Mouse (Mus musculus): ENCODE data around the gene Lmod2.

Gene Lmod2

DNA sequence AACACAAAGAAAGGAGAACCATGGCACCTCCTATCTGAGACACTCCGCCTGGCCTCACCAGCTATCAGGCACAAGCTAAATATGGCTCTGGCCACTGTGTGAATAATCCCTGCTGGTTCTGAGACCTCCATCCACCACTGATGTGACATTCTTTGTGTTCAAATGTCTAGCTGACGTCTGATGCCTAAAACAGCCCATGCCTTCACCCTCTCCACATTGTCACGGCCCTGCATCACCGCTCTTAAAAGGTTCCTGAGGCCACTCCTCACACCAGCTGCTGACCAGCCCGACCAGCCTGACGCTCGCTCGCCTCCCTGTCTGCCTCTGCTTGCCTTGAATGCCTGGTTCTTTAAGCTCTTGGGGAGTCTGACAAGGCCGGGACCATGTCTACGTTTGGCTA lies at the start of gene Lmod2:
Gene Lmod2 (plus strand): TSS at position 263 of the 400 bp plus-strand sequence.
- DNase-seq, result no peak

DNA sequence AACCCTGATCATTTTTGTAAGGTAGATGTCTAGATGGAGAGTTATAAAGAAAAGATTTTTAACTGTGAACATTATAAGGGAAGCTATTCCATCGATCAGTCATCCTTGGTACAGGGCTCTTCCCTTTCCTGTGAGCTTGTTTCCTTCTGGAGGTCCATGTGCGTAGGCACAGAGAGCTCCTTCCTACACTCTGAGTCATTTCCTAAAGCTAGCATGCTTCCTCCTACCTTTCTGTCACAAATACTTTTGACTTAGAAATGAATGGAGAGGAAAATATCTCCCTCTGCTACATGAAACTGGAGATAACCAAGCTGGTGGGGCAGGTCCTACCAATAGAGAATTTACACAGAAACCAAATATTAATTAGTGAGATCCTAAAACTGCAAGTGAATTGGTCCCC lies 47.8 kb upstream of the Lmod2 start:
- DNase-seq, result peak; percentile 48

DNA sequence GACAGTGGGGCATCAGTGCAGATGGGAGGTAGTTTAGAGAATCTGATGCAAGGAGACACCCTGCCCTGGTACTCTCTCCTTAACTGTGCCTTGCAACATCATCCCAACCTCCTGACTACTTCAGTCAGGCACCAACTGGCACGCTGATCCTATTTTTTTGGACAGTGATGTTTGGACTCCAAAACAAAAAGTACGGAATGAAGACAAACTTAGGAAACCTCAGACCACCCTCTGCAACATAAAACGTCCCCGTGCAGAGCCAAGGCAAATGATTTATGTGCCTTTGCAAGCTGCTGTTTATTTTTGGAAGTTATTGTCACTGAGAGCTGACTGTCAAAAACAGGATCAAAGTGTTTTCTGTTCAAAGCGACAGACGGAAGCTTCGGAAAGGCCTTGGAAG lies 45.5 kb upstream of the Lmod2 start:
- DNase-seq, result no peak

DNA sequence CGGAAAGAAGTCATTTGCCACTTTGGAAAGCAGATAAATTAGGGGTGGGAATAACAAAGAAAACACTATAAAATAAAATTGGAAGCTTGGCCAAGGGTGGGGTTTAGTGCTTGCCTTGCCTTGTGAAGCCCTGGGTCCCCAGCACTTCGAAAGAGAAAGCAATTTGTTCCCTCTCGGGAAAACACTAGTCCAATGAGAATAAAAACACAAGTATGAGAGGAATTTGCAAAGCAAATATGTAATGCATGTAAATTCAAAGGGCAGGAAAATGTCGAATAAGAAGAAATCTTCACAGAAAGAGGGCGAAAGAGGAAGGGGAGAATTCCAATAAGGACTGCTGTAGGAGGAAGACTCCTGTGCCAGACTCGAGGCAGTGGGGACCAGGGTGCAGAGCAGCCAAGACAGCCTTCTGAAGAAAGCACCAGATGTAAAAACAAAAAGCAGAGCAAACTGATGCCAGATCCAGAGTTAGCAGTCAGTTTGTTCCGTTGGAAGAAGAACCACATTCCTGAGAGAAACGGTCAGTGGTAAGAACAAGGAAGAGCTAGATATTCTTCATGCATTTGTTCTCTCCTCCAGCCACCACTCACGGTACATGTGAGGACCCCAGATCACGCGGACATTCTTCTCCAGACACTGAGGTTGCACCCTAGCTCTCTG lies 43.0 kb upstream of the Lmod2 start:
- no peak for DNase-seq

DNA sequence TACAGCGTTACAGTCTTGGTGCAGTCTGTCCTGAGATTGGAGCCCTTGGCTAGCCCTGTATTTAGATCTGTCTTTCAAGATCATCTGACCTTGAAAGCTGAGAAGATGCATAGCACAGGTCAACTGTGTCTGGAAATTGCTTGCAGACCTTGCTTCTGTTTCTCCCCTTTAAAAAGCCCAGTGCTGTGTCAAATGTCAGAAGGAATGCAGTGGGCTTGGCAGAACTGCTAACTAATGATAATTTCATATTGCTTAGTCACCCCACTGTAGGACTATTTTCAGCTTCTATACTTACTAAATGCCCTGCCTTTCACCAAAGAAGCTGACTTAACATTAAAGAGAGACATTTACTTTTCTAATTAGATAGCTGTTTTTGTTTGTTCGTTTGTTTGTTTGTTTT lies 42.1 kb upstream of the Lmod2 start:
- DNase-seq, result no peak

DNA sequence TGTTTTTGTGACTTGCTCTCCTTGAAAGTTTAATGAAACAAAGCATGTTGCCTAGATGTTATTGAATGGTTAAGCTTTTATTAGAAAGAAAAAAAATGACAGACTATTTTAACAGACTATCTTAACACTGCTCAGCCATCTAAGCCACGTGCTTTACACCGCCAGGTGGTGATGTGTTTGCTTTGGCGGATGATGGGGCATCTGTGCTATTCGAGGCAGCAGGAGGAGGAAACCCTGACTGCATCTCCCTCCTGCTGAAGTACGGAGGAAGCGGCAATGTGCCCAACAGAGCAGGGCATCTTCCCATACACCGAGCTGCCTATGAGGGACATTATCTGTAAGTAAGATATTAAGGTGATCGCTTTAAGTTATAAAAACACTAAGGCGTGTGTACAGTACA lies 33.5 kb upstream of the Lmod2 start:
- peak; percentile 31 for DNase-seq

DNA sequence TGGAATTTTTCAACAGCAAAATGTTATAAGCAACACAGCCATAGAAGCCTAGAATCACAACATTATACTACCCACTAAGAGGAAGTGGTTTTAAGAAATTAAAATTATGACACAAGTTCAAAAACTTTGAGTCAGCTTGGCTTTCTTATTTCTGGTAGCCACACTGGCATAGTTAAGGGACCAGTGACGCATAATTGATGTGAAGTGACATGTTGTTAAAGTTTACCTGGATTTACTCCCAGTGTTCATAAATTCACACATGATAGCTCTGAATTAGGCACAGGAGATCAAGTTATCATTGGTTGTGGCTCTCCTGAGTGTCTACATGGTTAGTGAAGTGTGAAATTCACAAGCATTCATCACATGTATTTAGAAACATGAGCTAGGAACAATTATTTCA lies 32.7 kb upstream of the Lmod2 start:
- no peak for DNase-seq

DNA sequence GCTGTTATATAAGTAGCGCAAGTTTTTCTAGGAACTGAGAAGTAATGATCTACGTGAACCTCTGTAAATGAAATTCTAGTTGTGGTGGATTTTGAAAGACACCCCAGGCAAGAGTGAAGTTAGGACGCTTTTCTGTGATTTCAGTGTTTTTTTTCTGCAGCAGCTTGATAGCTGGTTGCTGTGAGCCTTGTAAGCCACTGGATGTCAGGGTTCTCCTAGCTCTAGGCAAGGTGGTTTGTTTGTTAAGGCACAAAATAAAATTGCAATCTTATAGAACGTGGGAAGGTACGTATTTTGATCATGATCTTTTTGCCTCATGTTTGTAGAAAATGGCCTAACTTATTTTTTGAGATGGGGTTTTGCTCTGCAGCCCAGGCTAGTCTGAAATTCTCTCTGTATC lies 28.6 kb upstream of the Lmod2 start:
- no peak for DNase-seq

DNA sequence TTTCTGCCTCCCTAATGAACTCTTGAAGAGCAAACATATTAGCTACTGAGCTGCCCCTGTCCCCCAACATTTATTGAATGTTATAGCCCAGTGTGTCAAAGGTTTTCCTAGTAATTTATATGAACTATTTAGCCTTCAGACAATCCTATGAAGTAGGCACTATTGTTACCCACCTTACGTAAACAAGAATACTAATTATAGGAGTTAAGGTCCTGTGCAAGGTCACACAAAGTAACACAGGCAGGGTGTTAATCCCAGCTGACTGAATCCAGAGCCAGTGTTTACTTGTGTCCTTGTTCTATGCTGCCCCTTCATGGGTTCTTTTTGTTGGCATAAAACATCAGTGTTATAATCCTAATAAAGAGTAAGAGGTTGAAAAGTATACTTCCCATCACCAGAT lies 27.9 kb upstream of the Lmod2 start:
- no peak for DNase-seq

DNA sequence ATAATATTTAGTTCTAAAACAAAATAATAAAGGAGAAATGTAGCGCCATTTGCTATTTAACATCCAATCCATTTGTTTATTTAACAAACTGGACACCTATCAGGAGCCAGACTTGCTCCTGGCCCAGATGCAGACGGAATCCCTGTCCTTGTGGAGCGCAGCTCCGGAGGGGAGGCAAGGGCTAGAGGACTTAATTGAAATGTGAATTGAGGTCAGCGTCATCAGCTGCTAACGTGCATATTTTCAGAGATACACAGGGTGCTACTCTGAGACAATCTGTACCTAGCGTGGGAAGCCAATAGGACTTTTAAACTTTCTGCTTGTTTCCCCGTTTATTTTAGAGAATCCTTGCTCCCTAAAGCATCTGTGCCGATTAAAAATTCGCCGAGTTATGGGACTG lies 27.3 kb upstream of the Lmod2 start:
- DNase-seq, result no peak

DNA sequence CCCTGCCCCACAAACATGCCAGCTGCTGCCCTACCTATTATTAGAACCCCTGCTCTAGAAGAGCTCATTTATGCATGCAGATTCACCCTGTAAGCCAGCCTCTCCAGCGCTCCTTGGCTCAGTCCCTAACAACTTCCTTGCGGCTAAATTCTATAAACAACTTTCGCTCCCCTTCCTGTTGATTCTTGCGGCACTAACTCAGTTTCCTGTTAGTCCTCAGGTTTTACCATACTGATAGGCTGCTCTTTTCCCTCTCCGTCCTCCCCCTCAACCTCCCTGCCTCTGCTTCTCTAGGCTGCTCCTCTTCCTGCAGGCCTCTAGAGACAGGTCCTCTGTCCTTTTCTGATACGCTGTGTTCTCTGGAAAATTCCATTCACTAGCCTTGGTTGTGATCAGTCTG lies 26.4 kb upstream of the Lmod2 start:
- DNase-seq, result no peak

DNA sequence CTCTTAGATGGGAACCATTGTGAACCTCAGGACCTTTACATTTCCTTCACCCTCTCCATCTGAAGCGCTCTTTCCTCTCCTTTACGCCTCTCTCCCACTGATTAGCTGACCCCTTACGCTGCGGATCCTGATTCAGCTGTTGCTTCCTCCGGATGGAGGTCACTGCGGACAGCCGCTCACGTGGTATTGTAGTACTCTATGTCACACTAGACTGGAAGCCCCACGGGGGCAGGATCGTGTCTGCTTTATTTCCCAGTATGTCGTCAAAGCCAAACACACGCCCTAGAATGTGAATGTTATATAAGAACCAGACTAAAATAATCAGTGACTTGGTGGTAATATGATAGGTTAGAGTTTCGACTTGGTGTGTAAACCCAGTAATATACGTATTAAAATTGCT lies 25.1 kb upstream of the Lmod2 start:
- DNase-seq, result no peak

DNA sequence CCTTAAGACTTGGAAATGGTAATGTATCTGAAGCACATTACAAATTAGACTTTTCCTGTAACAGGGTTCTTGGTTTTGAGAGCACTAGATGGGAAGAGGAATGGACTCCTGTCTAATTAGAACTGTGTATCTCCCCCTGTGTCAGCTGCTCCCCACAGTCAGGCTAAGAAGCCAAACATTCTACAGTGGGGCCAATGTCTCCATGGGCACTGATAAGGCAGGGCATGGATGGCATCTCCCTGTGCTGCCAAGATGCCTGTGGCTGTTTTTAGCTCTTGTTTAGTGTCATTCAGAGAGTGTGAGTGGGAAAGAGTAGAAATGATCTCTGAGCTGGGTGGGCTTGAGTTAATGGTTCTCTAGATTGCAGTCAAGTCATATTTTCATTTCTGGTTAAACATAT lies 24.2 kb upstream of the Lmod2 start:
- DNase-seq, result no peak

DNA sequence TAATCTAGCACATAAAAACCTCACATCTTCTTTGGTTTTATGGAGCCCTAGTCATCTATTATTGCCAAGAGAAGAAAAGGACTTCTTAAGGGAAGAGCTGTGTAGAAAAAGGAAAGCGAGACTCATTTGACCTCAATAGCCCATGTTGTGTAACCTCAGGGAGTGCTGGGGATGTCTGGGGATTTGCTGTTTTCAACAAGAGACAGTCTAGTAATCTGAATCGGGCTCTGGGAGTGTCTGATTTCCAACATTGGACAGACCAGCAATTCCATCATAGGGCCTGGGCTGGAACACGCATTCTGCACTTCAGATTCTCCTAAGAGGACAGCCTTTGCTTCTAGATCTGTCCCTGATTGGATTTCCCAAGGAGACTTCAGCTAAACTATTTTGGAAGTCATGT lies 14.1 kb upstream of the Lmod2 start:
- DNase-seq, result no peak

DNA sequence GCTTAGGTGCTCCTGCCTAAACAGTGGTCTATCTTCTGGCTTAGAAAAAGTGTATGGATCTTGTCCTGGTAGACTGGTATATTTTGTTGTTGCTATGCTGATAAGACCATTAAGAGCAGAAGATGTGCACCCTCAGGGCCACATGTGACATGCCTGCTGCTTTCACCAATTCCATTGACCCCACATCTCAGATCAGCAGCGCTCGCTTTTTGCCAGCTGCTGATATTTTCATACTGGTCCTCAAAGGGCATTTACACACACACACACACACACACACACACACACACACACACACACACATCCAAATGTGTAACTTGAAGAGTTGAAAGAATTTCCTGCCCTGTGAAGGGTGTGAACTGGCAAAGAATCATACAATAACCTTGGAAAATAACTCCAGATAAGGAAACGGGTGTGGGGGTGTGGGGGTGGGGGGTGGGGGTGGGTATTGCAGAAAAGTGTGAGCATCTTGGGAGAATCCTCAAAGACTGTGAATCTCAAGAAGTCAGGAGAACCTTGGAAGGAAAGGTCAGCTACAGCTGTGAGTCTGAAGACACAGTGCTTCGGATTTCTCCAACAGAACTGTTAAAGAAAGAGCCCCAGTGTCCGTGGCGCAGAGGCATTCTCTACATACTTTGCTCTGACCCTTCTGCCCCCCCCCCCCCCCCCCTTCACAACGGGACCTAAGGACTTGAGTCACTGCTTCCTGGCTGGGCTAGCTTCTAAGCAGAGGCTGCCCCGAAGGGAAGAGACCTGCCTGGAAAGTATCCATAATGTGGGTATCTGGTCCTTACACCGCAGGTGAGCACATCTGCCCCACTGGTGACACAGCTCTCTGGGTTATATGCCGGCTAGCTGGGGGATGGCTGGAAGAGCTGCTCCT lies 11.9 kb upstream of the Lmod2 start:
- DNase-seq, result no peak

DNA sequence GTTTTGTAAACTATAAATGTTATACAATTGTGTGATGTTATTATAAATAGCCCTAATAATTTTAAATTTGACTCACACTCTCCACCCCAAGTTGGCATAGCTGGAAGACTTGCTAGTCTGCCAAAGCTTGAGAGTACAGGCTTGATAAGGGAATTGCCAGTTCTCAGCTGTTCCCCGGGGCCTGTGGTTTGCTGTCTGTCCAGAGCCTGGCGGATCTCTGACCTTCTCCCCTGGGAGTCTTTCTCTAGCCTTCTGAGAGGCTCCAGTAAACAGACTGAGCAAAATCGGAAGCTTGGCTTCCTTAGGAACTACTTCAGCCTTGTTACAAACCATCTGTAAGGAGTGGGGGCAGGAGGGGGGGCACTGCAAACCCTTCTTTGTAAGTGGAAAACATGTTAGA lies 10.7 kb upstream of the Lmod2 start:
- DNase-seq, result no peak

DNA sequence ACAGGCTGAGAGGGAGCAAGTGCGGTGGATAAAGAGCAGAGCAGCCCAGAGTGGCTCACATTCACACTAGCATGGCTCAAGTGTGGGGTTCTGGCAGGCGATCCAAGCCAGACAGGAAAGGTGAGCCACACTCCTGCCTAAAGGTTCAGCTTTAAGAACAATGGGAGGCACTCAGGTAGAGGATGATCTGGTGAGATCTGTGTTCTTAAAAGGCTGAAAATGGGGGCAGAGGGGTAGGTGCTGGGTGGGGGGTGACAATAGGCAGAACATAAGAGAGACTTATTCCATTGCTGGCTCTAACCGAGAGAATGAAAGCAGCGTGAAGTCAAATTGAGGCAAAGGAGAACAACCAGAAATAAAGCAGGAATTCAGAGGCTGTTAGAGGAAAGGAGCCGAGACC lies 7.3 kb upstream of the Lmod2 start:
- DNase-seq, result no peak

DNA sequence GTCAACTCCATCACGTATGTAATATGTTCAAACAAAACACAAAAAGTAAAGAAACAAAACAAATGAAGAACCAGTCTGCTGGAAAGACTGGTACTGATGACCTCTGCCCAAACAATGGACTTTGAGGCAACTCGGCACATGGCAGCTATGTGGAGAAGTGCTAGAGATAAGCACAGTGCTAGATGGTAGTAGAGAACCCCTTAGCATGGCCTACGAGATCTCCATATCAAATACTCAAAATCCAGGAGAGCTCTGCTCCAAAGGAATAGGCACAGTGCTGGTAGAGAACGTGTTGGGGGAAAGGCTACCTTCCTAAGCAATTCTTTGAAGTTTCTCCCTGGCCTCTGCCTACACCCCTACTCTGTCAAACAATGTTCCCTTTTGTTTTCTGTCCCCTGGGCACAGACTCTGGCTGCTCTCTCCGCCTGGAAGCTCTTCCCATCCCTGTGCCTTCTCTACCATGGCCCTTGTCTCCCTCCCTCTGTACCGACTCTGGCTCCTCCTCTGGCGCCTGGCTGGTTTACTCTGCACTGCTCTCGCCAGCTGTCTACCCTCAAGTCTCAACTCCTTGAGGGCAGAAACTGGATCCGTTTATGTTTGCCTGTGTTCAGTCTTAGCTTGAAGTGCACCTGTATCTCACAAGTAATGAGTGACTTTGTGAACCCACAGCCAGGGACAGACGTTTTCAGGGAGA lies 5.9 kb upstream of the Lmod2 start:
- no peak for DNase-seq

DNA sequence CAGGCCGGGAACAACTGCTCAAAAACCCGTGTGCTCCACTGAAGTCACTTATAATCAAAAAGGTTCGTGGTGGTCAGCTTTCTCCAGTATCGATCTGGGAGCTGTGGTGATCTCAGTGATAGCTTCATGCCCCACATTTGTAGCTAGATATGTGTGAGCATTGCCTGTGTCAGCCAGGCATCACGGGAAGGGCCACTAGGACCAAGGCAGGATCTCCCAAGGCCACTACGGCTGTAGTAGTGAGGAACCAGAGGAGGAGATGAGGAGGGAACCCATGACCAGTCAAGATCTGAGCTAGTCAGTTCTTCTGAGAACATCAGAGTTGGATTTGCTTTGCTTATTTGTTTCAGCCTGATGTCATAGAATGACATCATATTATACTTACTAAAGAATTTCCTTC lies 1.6 kb downstream of the Lmod2 start:
- no peak for DNase-seq

DNA sequence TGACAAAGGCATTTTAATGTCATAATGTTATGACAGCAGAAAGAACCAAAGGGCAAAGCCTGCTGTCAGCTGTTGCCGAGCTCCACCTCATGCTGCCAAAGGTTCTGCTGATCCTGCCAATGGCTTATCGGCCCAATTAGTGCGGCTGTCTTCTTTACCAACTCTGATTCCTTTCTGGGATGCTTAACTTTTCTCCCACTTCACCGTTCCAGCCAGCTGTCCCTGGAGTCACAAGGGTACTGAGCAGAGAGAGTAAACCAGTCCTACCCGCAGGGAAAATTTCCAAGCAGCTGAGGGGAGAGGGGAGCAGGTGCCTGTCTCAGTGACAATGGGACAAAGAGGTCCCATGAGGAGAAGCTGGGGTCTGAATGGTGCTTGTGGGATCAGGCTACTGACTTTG lies 2.1 kb downstream of the Lmod2 start:
- DNase-seq, result no peak

DNA sequence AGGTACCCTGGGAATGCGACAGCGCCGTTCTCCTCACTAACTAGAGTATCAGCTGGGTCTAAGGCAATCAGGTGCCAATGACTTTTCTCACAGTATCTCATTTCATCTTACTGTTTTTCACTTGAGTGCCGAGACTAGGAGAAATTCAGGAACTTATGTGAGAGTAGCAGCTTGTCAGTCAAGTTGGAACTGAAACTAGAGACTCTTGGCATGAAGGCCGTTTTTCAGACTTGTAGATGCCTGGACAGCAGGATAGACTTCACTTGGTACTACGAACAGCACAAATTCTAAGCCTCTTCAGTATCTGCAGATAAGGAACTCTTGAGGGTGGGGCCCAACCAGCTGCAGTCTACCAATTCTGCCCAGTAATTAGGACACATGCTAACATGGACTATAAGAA lies 2.6 kb downstream of the Lmod2 start:
- no peak for DNase-seq

DNA sequence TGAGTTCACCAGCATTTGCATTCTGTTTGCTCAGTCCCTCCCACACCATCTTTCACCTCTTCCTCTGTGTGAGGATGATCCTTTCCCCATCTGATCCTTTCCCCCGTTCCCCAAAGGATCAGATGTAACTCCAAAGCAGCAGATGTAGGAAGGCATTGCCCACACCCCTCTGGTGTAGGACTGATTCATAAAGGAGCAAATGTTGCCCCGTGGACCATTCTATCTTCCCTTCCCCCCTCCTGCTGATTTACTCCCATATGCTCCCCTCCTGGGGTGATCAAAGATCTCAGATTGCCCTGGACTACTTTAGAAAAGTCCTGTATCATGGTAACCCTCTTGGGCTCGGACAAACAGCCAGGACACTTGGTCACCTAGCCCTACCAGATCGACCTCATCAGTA lies 3.2 kb downstream of the Lmod2 start:
- DNase-seq, result no peak

DNA sequence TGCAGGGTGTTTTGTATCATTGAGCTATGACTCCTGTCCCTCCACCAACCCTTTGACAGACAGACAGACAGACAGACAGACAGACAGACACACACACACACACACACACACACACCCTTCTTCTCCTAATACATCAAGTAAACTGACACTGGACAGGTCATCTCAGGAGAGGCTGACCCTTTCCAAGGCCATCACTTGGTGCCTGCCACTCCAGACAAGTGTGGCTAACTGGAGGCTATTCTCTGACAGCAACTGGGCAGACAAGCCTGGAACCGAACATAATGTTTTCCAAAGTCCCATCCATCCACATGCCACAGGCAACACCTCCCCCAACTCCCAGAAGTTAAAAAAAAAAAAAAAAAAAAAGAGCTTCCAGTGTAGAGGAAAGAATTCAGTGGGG lies 4.1 kb downstream of the Lmod2 start:
- DNase-seq, result no peak

DNA sequence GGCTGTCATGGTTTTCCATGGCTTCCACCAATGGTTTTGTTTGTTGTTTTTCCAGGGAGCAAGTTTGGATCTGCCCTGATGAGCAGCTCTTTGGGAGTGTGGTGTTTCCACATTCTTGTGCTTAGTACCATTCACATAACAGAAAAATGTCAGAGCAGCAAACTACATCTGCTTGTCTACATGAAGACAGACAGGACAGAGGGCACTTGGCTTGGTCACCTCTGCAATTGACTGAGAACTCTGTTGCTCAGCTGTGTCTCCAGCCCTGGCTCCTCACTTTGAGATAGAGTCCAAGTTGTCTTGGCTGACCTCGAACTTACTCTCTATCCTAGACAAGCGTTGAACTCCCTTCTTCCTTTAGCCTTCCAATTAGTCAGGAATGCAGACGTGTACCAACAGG lies 4.8 kb downstream of the Lmod2 start:
- DNase-seq, result no peak
